Mouse (Mus musculus): ENCODE results near the gene Ly6g6e.

Ly6g6e gene

DNA sequence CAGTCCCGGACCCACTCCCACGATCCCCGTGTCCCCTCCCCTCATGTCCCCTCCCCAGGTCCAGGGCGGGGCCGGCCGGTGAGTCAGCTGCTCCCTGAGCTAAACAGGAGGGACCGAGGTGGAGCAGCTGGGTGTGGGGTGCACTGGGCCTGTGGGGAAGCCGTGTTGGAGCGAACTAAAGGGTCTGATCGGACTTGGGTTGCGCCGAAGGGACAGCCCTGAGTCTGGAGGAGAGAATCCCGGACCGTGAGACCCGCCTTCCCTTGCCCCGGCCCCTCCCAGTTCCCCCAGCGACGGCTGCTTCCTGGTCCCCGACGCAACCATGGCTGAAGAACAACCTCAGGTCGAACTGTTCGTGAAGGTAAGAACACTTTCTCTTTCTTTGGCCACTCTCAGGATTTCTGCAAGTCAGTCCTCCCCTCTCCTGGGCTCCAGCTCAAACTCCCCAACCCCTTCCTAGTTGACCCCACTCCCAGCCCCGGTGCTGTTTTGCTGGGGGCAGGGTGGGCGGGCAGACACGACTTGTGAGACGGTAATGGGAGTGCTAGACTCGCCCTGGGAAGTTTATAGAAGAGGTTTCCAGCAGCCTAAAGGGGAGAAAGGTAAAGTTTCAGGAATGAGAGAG, 26.5 kb upstream of the Ly6g6e start:
- peak; percentile 89 for DNase-seq

- peak; percentile 84 to 90 for DNase-seq
Observed at GRCm38 (mm10) chr17:35051156-35052086, 25.3 kb upstream of the Ly6g6e start.

DNA sequence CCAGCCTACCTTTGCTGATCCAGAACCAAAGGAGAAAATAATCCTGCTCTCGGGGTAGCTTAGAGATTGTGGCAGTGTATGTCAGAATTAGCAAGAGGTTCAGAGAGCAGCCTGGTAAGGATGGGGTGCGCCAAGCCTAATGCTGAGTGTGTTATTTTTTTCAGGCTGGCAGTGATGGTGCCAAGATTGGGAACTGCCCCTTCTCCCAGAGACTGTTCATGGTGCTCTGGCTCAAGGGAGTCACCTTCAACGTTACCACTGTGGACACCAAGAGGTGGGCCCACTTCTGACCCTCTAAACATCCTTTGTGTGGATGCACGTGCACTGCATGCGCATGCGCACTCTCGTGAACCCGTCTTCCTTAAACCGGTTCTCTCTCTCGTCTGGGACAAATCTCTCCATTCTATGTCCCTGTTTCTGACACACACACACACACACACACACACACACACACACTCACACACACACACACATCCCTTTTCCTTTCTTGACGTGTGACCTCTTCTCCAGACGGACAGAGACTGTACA, 24.4 kb upstream of the Ly6g6e start:
- peak in 1 of 2 experiments; percentile 17 for DNase-seq

DNA sequence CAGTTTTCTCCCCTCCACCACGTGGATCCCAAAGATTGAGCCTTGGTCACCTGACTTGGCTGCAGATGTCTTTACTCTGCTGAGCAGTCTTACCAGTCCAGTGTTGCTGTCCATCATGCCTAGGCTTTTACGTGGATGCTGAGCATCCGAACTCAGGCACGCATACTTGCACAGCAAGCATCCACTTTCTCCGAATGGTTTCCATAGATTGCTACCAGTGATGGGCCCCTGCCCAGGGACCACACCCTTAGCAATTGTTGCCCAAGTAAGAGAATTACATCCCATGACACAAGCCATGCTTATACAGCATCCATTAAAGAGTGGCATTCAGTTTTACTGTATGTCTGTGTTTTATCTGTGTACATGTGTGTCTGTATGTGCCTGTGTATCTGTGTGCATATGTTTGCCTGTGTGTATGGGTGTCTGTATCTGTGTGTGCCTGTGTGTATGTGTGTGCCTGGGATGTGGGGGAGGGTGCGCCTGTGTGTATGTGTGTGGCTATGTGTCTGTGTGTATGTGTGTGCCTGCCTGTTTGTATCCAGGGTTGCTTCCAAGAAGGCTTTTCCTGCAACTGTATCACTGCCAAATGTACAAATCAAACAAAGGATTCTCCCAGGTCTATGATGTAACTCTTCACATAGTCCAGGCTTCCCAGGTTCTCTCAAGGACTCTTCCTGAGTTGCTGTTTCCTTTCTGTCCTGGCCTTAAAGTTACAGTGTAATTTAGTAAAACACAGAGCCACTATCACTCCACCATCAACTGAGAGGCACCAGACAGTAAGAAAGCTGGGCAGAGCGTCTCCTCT, 20.8 kb upstream of the Ly6g6e start:
- DNase-seq = no peak

GRCm38 (mm10) chr17:35057090-35057489, 19.6 kb upstream of the Ly6g6e start:
- no peak for DNase-seq

DNA sequence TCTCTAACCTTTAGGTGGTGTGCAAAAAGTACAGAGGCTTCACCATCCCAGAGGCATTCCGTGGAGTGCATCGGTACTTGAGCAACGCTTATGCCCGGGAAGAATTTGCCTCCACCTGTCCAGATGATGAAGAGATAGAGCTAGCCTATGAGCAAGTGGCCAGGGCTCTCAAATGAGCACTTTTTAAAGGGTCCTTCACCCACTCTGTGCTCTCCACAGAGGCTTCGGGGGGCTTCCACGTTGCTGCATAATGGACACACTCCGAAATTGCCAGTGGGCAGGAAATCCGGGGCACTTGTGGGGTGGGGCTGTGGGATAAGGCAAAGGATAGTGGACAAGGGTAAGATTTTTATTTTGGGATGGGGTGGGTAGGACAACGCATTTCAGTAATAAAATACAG, 18.4 kb upstream of the Ly6g6e start:
- DNase-seq = no peak

DNA sequence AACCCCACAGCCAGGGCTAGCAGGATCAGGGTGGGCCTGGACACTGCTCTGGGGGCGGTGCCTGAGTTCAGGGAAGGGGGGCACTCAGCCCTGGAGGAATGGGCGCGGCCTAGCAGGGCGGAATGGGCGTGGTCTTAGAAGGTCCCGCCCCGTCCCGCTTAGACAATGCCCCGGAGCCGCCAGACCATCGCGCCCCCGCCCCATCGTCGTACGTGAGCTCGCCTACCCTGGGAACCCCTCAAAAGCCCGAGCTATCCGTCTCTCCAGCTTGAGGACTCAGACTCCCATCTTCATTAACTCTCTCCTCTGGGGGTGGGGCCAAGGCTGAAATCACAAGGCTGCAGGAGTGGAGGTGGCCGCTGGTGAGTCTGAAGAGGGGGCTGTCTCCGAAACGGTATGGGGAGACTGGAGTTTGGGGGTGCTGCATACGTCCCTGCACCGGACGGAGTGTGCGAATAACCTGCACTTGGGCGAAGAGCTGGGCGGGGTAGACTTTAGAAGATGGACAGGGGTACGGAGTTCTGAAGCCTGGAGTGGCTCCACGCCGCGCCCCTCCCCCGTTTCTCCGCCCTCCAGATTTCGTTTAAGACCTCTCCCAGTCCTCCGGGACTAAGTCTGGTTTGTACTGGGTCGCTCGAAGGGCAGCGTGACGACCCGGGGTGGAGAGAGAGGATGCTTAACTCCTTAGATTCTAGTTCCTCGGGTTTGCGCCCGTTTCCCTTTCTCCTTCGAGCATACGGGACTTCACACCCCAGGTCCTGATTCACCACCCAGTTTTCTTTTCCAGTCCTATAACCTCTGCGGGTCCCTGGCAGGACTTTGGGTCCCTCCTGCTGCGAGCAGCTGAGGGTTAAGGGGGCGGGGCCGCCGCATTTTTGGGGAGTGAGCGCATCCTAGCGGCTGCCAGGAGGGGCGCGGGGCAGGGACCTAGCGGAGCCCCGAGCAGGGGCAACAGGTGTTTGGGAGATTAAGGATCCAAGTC, 17.5 kb upstream of the Ly6g6e start, which contains the start of gene Ddah2:
Gene Ddah2, plus strand, starts transcription at position 125 of the 982 bp plus-strand sequence.
- DNase-seq = peak; percentile 94 to 95

DNA sequence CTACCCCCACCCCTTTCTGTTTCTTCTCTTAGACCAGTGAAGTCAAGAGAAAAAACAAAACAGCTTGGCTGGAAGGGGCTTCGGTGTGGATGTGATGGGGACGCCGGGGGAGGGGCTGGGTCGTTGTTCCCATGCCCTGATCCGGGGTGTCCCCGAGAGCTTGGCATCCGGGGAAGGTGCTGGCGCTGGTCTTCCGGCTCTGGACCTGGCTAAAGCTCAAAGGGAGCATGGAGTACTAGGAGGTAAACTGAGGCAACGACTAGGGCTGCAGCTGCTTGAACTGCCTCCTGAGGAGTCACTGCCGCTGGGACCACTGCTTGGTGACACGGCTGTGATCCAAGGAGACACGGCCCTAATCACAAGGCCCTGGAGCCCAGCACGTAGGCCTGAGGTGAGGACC, 16.6 kb upstream of the Ly6g6e start:
- DNase-seq = no peak

DNA sequence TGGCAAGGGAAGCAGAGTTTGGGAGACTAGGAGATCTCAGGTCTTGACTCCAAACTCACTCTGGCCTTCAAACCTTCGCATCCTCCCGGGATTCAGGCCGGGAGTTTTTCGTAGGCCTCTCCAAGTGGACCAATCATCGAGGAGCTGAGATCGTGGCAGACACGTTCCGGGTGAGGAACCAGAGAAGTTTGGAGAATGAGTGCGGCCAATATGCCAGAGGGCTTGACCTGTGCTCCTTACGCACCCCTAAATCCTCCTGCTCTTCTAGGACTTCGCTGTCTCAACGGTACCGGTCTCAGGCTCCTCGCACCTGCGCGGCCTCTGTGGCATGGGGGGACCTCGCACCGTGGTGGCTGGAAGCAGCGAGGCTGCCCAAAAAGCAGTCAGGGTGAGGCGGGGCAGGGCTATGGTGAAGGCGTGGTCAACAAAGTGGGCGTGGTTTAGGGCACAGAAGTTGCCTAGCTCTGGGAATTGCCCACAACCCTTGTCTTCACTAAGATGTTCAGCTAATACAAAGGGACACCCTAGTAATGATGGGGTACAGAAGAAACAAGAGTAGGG, 15.9 kb upstream of the Ly6g6e start:
- DNase-seq = peak; percentile 56 to 61

DNA sequence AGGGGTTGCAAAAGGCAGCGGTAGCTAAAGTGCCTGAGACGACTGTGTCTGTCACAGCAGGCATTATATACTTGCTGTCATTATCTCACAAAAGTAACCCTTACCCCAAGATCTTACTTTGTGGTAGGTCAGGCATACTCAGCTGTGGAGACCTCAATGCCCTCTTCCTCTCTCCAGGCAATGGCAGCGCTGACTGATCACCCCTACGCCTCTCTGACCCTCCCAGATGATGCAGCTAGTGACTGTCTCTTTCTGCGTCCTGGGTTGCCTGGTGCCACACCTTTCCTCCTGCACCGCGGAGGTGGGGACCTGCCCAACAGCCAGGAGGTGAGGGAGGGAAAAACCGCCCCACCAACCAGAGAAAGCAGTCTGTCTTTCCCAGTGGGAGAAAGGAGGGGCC, 15.4 kb upstream of the Ly6g6e start:
- no peak for DNase-seq

GRCm38 (mm10) chr17:35063466-35063865, 13.2 kb upstream of the Ly6g6e start:
- no peak for DNase-seq

DNA sequence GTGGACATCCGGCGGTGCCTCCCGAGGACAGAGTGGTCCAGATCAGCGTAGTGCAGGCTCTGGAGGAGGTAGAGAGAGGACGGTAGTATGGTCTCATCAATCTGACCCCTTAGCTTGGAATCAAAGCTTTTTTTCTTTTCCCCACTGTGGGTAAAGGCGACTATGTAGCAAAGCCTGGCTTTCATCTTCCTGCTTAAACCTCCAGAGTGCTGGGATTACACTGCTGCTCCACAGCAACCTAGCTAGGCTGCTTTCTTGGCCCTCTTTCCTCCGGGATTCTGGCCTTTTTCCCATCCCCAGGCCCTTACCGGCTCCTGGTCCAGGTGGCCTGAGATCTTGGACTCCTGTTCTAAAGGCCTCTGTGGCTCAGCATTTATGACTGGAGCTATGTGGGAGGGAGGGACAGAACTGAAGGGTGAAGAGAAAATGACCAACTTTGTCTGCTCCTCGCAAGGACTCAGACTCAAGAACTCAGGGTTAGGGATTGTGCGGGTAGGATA, 12.3 kb upstream of the Ly6g6e start:
- DNase-seq = no peak

DNA sequence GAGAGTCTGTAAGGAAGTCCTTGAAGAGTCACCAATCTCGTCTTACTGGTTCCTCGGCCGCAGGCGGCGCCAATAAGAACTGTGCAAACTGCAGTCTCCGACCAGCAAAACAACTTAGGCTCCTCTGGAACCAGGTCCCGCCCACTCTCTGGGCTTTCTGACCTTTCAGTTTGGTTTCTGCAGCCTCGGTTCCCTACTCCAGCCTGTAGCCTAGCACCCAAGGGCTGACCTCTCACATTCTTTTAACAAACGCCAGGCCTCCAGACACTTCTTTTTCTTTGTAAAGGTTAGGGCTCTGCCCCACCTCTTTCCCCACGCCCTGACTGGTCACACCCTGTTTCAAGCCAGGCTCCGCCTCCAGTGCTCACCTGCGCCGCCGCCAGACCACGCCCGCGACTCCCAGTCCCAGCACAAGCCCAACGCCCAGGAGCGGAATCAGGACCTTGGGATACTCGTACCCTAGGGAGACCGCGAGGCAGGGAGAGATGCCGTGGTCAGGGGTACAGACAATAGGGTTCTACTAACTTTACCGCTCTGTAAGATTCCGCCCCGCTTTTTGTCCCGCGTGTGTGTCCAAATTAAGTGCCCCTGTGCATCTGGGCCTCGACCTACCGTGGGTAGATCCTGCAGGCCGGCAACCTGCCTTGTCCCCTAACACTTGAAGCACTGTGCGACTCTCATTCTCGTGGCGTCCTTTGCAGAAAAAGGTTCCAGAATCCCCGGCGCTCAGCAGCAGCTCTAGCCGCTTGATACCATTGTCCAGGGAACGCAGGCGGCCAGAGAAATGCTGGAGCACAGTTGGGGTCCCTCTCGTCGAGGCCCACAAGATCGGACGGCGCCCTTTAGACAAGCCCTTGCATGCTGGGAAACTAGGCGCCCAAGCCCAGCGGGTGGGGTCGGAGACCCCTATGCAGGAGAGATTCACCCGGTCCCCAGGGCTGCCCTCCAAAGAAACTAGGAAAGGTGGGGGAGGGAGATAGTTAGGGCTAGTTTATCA, 11.5 kb upstream of the Ly6g6e start, which contains the start of gene Ly6g6c:
Gene Ly6g6c, plus strand, starts transcription at position 438 of the 997 bp plus-strand sequence.
- peak; percentile 81 to 89 for DNase-seq

GRCm38 (mm10) chr17:35066084-35066483, 10.6 kb upstream of the Ly6g6e start, which contains the start of gene Mpig6b:
TSS of gene Mpig6b (minus strand) at chr17:35066184.
- no peak for DNase-seq

- DNase-seq = no peak
Observed at GRCm38 (mm10) chr17:35068213-35068914, 8.3 kb upstream of the Ly6g6e start.

DNA sequence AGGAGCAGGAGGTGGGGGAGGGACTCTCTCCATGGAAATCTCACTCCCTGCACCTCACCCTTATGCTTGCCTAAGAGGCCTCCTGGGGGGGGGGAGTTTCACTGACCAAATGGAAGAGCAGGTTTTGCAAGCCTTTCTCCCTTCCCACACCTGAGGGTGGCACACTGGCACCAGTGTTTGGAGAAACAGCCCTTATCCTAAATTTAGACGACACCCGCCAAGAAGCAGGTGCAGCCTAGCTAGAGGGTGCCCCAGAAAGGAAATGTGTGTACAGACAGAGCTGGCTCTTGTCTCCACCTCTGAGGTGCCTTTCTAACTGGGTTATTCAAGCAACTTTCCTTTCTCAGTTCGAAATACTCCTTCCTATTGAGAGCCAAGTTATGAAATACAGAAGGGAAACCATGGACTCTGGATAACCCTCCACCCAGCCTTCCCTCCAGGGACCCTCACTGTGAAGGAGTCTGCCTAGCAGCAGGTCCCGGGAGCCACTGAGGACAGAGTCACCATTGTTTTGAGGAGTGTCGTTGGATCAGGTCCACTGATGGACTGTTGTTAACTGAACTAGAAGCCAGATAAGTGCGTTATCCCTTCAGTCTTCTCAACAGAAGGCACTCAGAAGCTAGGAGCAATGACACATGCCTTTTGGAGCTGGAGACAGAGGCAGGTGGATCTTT, 6.0 kb upstream of the Ly6g6e start:
- DNase-seq = peak in 1 of 2 experiments; percentile 59

DNA sequence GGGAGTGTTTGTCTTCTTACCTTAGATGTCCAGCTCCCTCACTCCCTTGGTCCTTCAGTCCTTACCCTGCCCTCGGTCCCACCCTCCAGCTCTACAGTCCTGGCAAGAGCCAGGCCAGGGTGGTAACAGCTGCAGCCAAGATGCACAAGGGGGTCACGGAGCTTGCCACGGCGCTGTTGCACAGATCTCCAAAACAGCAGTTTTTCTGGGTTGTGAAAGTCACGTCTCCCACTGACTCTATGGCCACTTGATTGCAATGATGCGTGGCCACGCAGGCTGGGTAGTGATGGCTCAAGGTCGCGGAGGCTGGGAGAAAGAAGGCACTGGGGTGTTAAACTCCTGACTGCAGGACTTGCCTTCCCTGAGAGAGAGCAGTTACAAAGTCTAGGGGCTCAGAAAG, 5.2 kb upstream of the Ly6g6e start:
- DNase-seq = no peak

- no peak for DNase-seq
Observed at GRCm38 (mm10) chr17:35074097-35074496, 2.6 kb upstream of the Ly6g6e start.

Measured in lung, postnatal 4 days (tissue).